Mouse (Mus musculus) CH12.LX (cell line): ENCODE measurements around the gene 1700019N19Rik. TPM values are rescaled to one million over a fixed set of nuclear protein-coding genes. Genes with fewer than 3 reads are reported as not detected.

Source experiments
- DNase-seq: peaks from one replicate; pipeline ENCODE4 v3.0.0-alpha.2; 2013; ENCODE audit errors: extremely low read depth
- H3K27ac ChIP-seq: 2 replicates; pipeline ENCODE4 v1.5.1; 2012; ENCODE audit warnings: low read depth, mild to moderate bottlenecking, control low read depth, moderate library complexity; ENCODE audit not compliant: insufficient read depth
- H3K27me3 ChIP-seq: replicated peaks from 2 replicates; pipeline ENCODE3; 2012; ENCODE audit warnings: inconsistent platforms
- H3K36me3 ChIP-seq, 2 experiments: replicated peaks in 1 of 2; 2 replicates each; pipeline versions ENCODE3 to v1.6.1; 2012; ENCODE audit warnings: inconsistent platforms in 1 of 2, low read length in 1 of 2, mild to moderate bottlenecking in 1 of 2, mixed read lengths in 1 of 2, moderate library complexity in 1 of 2; ENCODE audit not compliant: control insufficient read depth in 1 of 2, insufficient read depth in 1 of 2
- H3K4me1 ChIP-seq, 2 experiments: 2 replicates each; pipeline ENCODE4 v1.6.1; 2012; ENCODE audit warnings: inconsistent platforms in 1 of 2, moderate library complexity in 1 of 2; ENCODE audit not compliant: insufficient read depth in 2 of 2, control insufficient read depth in 1 of 2
- H3K4me2 ChIP-seq: 2 replicates; pipeline ENCODE4 v1.6.1; 2012; ENCODE audit warnings: low read depth, mild to moderate bottlenecking, control low read depth; ENCODE audit not compliant: poor library complexity, insufficient read depth, severe bottlenecking
- H3K4me3 ChIP-seq, 3 experiments: fragments of 150-350 bp in 1 of 3; sonication (generic) in 1 of 3; replicated peaks in 1 of 3; 2 replicates each; pipeline versions ENCODE3 to v1.5.1; 2011 to 2012; ENCODE audit warnings: low read depth in 2 of 3, low read length in 2 of 3, mild to moderate bottlenecking in 2 of 3, moderate library complexity in 2 of 3, control low read depth in 1 of 3, improper control_type of control experiment in 1 of 3, inconsistent platforms in 1 of 3, mixed read lengths in 1 of 3; ENCODE audit not compliant: poor library complexity in 1 of 3
- H3K79me2 ChIP-seq: replicated peaks from 2 replicates; pipeline ENCODE4 v1.6.1; 2012; ENCODE audit warnings: mild to moderate bottlenecking, moderate library complexity; ENCODE audit not compliant: control insufficient read depth, poor library complexity, insufficient read depth, severe bottlenecking; ENCODE audit errors: extremely low read depth
- H3K9ac ChIP-seq: 2 replicates; pipeline ENCODE4 v1.6.1; 2012; ENCODE audit warnings: low read depth, mild to moderate bottlenecking, control low read depth, moderate library complexity; ENCODE audit not compliant: insufficient read depth
- H3K9me3 ChIP-seq: replicated peaks from 2 replicates; pipeline ENCODE3; 2012; ENCODE audit warnings: low read length, inconsistent platforms, mixed read lengths
- CHD1 ChIP-seq: IDR thresholded peaks from 2 replicates; pipeline ENCODE4 v1.6.1; 2012; ENCODE audit warnings: low read depth, low read length, improper control_type of control experiment, inconsistent platforms
- EP300 ChIP-seq: IDR thresholded peaks from 2 replicates; pipeline ENCODE4 v1.6.1; 2011; ENCODE audit warnings: low read length, improper control_type of control experiment
- ETS1 ChIP-seq: conservative IDR thresholded peaks from 2 replicates; pipeline ENCODE4 v1.6.1; 2012; ENCODE audit warnings: low read depth, mild to moderate bottlenecking, inconsistent platforms, low read length, improper control_type of control experiment, moderate library complexity
- GABPA ChIP-seq: IDR thresholded peaks from 2 replicates; pipeline ENCODE4 v1.6.1; 2012; ENCODE audit warnings: low read depth, low read length, improper control_type of control experiment, inconsistent platforms; ENCODE audit not compliant: insufficient replicate concordance
- HCFC1 ChIP-seq: IDR thresholded peaks from 2 replicates; pipeline ENCODE4 v1.6.1; 2012; ENCODE audit warnings: low read depth, mild to moderate bottlenecking, inconsistent platforms, low read length, improper control_type of control experiment
- KAT2A ChIP-seq: IDR thresholded peaks from 2 replicates; pipeline ENCODE4 v1.6.1; 2012; ENCODE audit warnings: low read length, improper control_type of control experiment, inconsistent platforms; ENCODE audit not compliant: insufficient replicate concordance
- MAFK ChIP-seq: IDR thresholded peaks from 2 replicates; pipeline ENCODE4 v1.6.1; 2011; ENCODE audit warnings: low read length, improper control_type of control experiment; ENCODE audit not compliant: insufficient replicate concordance
- MXI1 ChIP-seq: IDR thresholded peaks from 2 replicates; pipeline ENCODE4 v1.6.1; 2011; ENCODE audit warnings: mild to moderate bottlenecking, low read depth, low read length, improper control_type of control experiment
- MYC ChIP-seq: IDR thresholded peaks from 2 replicates; pipeline ENCODE4 v1.6.1; 2011; ENCODE audit warnings: low read depth, mild to moderate bottlenecking, improper control_type of control experiment, low read length
- NRF1 ChIP-seq: IDR thresholded peaks from 2 replicates; pipeline ENCODE4 v1.6.1; 2014; ENCODE audit warnings: low read depth, mild to moderate bottlenecking, inconsistent platforms, low read length, improper control_type of control experiment, moderate library complexity
- POLR2A ChIP-seq: IDR thresholded peaks from 2 replicates; pipeline ENCODE4 v1.6.1; 2011; ENCODE audit warnings: low read depth, mild to moderate bottlenecking, improper control_type of control experiment, low read length
- SIN3A ChIP-seq: IDR thresholded peaks from 2 replicates; pipeline ENCODE4 v1.6.1; 2012; ENCODE audit warnings: low read length, improper control_type of control experiment, inconsistent platforms
- SMC3 ChIP-seq: IDR thresholded peaks from 2 replicates; pipeline ENCODE4 v1.6.1; 2011; ENCODE audit warnings: low read depth, low read length, improper control_type of control experiment
- TBP ChIP-seq: conservative IDR thresholded peaks from 2 replicates; pipeline ENCODE4 v1.6.1; 2011; ENCODE audit warnings: low read depth, low read length, improper control_type of control experiment
- TCF12 ChIP-seq: IDR thresholded peaks from 2 replicates; pipeline ENCODE4 v1.6.1; 2014; ENCODE audit warnings: low read depth, mild to moderate bottlenecking, inconsistent platforms, low read length, improper control_type of control experiment
- USF2 ChIP-seq: conservative IDR thresholded peaks from 2 replicates; pipeline ENCODE4 v1.6.1; 2011; ENCODE audit warnings: low read depth, low read length, improper control_type of control experiment
- ZC3H11A ChIP-seq: IDR thresholded peaks from 2 replicates; pipeline ENCODE4 v1.6.1; 2012; ENCODE audit warnings: low read depth, mild to moderate bottlenecking, inconsistent platforms, low read length, improper control_type of control experiment
- ZNF384 ChIP-seq: IDR thresholded peaks from 2 replicates; pipeline ENCODE4 v1.6.1; 2012; ENCODE audit warnings: low read depth, low read length, improper control_type of control experiment, inconsistent platforms
- dilution Hi-C: fragments of 300-500 bp; cut with MboI; formaldehyde crosslinking; loops from 2 replicates; pipeline ENCODE4 v1.14.3; 2020; ENCODE audit warnings: low sequenced_read_pairs; ENCODE audit not compliant: extremely low pct_unique_long_range_greater_than_20kb, extremely low pct_ligation_motif_present
- in situ Hi-C: fragments of 300-500 bp; cut with MboI; formaldehyde crosslinking; loops from 3 replicates; pipeline ENCODE4 v1.14.3; 2019; ENCODE audit warnings: low sequenced_read_pairs, low pct_ligation_motif_present, low pct_unique_long_range_greater_than_20kb, mixed read lengths
- polyA plus RNA-seq: library from polyadenylated mRNA; unstranded; fragments of >175 nt; gene quantifications from 2 replicates; pipeline ENCODE4 v1.2.1, GENCODE M21; 2012; ENCODE audit warnings: low read depth; ENCODE audit not compliant: insufficient read length
- total RNA-seq, 2 experiments: library from RNA; depleted of rRNA; stranded (reverse); fragments of 300-350 nt in 1 of 2; fragments of >200 nt in 1 of 2; gene quantifications; 2 replicates each; pipeline ENCODE4 v1.2.3; 2012 to 2014

The 1700019N19Rik gene
- total and polyA plus RNA-seq, 3 experiments = 0.83 to 1.1 (median 0.89) TPM

DNA sequence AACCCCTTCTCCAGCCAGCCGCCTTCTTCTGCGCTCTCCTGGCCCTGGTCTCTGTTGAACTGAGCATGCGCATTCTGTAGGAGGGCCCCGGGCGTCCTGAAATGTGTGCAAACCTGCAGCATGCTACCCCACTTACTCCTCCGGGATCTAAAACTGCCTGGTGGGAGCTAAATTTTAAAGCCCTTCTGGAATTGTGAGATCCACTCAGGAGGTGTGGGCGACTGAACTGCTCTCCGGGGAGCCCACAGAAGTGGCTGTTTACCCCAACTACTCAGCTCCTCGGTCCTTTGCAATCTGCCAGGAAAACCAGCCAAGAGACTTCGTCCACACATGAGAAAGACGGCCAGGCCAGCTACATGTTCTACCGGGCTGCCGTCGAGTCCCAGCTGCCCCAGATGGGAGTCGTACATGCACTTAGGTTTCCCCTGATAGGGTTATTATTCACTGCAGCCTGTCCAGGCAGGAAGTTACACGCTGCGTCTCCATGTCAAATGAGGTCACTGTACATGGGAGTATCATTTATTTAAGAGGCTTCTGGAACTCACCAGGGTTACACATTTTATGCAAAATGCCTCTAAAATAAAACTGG lies 22.3 kb upstream of the 1700019N19Rik start:
- DNase-seq = no peak
- H3K27me3 ChIP-seq = no peaks in the 10 kb centered on the region
- H3K4me2 ChIP-seq = no peak overlapping the region
- H3K36me3 ChIP-seq = no peaks in the 10 kb centered on the region
- H3K79me2 ChIP-seq = no peaks in the 10 kb centered on the region
- H3K4me1 ChIP-seq = peaks cover 11 to 44% of the 10 kb centered on the region in 2 experiments; a peak in 3 of 4 replicates
- no peak overlapping the region for H3K4me3 ChIP-seq
- no peaks in the 10 kb centered on the region for H3K9me3 ChIP-seq
- H3K9ac ChIP-seq = no peak overlapping the region
- in situ Hi-C loops = loop anchor here (5.0 kb wide), 1 partner anchor 396 kb away; no protein-coding TSS in a partner anchor
- dilution Hi-C loops = no loop called here
- no peak overlapping the region for H3K27ac ChIP-seq
- no peak for TF ChIP-seq ZC3H11A
- TF ChIP-seq MYC = no peak
- no peak for TF ChIP-seq ETS1
- TF ChIP-seq KAT2A = no peak
- no peak for TF ChIP-seq USF2
- no peak for TF ChIP-seq SIN3A
- TF ChIP-seq NRF1 = no peak
- TF ChIP-seq, all 38 proteins: peak for 0

DNA sequence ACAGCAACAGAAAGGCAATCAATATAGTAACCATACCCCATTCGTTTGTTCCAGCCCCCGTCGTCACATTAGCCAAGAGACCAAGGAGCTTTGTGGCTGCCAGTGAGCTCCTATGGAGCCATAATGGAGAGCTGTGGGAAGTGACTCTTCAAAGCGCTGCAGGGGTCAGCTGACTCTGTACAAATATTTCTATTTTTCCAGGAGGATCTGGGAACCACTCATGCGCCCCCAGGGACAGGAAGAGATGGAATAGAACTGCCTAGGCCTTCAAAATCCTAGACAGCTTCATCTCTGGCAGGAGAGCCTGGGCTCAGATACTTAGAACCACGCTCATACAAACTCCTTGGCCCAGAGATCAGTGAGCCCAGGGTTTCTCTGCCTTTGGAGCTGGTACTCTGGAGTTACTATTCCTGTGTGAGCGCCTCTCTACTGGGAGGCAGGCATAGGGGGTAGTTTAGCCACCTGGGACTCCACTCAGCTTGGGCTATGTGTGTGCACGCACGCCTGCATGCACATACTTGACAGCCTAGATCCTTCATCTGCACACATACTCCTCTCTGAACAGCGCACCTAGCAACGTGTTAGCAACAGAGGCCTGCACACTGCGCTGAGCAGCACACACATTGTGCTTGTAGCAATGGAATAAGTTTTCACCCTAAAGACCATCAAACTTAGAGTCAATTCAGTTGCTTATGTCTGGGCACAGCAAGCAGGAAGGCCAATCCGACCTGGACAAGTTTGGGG lies 21.1 kb upstream of the 1700019N19Rik start:
- no peak overlapping the region for H3K27ac ChIP-seq
- no peak overlapping the region for H3K4me3 ChIP-seq
- no peaks in the 10 kb centered on the region for H3K36me3 ChIP-seq
- peaks cover 11 to 49% of the 10 kb centered on the region in 2 experiments; a peak in 3 of 4 replicates for H3K4me1 ChIP-seq
- no peaks in the 10 kb centered on the region for H3K79me2 ChIP-seq
- DNase-seq = no peak
- no peak overlapping the region for H3K4me2 ChIP-seq
- no peaks in the 10 kb centered on the region for H3K9me3 ChIP-seq
- in situ Hi-C loops = loop anchor here (5.0 kb wide), 1 partner anchor 397 kb away; no protein-coding TSS in a partner anchor
- dilution Hi-C loops = no loop called here
- no peak overlapping the region for H3K9ac ChIP-seq
- no peaks in the 10 kb centered on the region for H3K27me3 ChIP-seq
- no peak for TF ChIP-seq POLR2A
- no peak for TF ChIP-seq ZNF384
- no peak for TF ChIP-seq TBP
- TF ChIP-seq MAFK = no peak
- no peak for TF ChIP-seq SIN3A
- no peak for TF ChIP-seq TCF12
- TF ChIP-seq NRF1 = no peak
- no peak for TF ChIP-seq CHD1
- no peak for TF ChIP-seq SMC3
- TF ChIP-seq HCFC1 = no peak
- no peak for TF ChIP-seq GABPA
- no peak for TF ChIP-seq MXI1
- no peak for TF ChIP-seq EP300
- no peak for TF ChIP-seq ETS1
